Comparison of ENCODE assay signal across 8 mouse cellular contexts in genomic region chr15:59203850-59204625, GRCm38 (mm10).
DNase-seq lines count a peak whose midpoint lies in the region; ATAC-seq and TF ChIP-seq lines count a peak whose summit lies in the region.

No protein-coding gene starts in this region.

- H3K4me3 ChIP-seq in heart, postnatal 0 days (ENCODE audit: low read depth, low read length) = no peak overlapping the region

- H3K4me2 ChIP-seq in heart, postnatal 0 days (ENCODE audit: low read depth, low read length) = no peak overlapping the region

- peak; percentile 64 for TF ChIP-seq CTCF in heart, postnatal 0 days (IDR thresholded peaks at IDR 0.05; ENCODE audit: low read depth)

- peak; percentile 22 to 24 for DNase-seq in frontal cortex, postnatal 36 days (ENCODE audit: low spot score in 2 of 2)
- DNase-seq in urinary bladder, postnatal 14 days (ENCODE audit: low spot score) = peak; percentile 32
- DNase-seq in urinary bladder, postnatal 25 days (ENCODE audit: low spot score) = no peak
- peak; percentile 56 for DNase-seq in heart, postnatal 0 days (ENCODE audit: low spot score)
- DNase-seq in lung, adult 18-20 months = peak; percentile 32 to 41
- DNase-seq in thymus, postnatal 0 days (ENCODE audit: low spot score) = peak; percentile 53
- no peak for DNase-seq in ovary, postnatal 14 days (ENCODE audit: low spot score)

- no peaks in the 10 kb centered on the region for H3K36me3 ChIP-seq in heart, postnatal 0 days (replicated peaks; ENCODE audit: control insufficient read depth, insufficient read depth, low read length)

- H3K9ac ChIP-seq in heart, postnatal 0 days (replicated peaks; ENCODE audit: low read depth, low read length) = no peak overlapping the region

- 54% methylated on average over 17 of the region's 17 CpGs for WGBS in heart, postnatal 0 days

- no peak; the same call in 1 of the 2 replicates for ATAC-seq in frontal cortex, adult (ENCODE audit: low TSS enrichment)
- peak; percentile 43; the same call in 1 of the 2 replicates for ATAC-seq in heart, postnatal 0 days (ENCODE audit: insufficient read depth, low read depth)

- no peaks in the 10 kb centered on the region for H3K9me3 ChIP-seq in heart, postnatal 0 days (replicated peaks; ENCODE audit: control insufficient read depth, low read length)

- peak overlapping the region; percentile 78; the same call in 1 of the 2 replicates for H3K27ac ChIP-seq in heart, postnatal 0 days (ENCODE audit: low read depth)

- peaks cover 33% of the 10 kb centered on the region for H3K4me1 ChIP-seq in heart, postnatal 0 days (ENCODE audit: control insufficient read depth, insufficient read depth)

- no peak for TF ChIP-seq EP300 in heart, postnatal 0 days (IDR thresholded peaks at IDR 0.05; ENCODE audit: low read depth)

- no peaks in the 10 kb centered on the region for H3K27me3 ChIP-seq in heart, postnatal 0 days (ENCODE audit: control insufficient read depth, insufficient read depth, low read length)

Comparison
In these comparisons a context has a peak if more than half of its experiments do, and no peak if none do; other contexts are left out.
1. DNase-seq: peak in frontal cortex, postnatal 36 days (2 of 2), urinary bladder, postnatal 14 days (single experiment), heart, postnatal 0 days (single experiment), lung, adult 18-20 months (2 of 2) and thymus, postnatal 0 days (single experiment); none in urinary bladder, postnatal 25 days (single experiment) and ovary, postnatal 14 days (single experiment).